Mouse (Mus musculus): ENCODE measurements at regions not wholly inside any gene's neighbourhood (a gene's known extent, or its start where the extent isn't known, plus 50 kb on each side); places are given as distances from the start of the nearest gene placed in this dataset.

- TF ChIP-seq GATA1 (IDR thresholded peaks at IDR 0.05; ENCODE audit: borderline replicate concordance, low read length) (no peak), FLI1 (IDR thresholded peaks at IDR 0.05; ENCODE audit: low read length) (no peak)
Observed at GRCm38 (mm10) chr17:29438347-29439235, 52.0 kb upstream of the Pim1 start.

Data from megakaryocyte, embryonic 14.5 days (primary cell).